Mouse (Mus musculus) macrophage (primary cell): ENCODE results near the gene Hist1h2ab. TPM values are rescaled to one million over a fixed set of nuclear protein-coding genes. Genes with fewer than 3 reads are reported as not detected.
A peak's percentile ranks its signal among the peaks of the same experiment; 100 is the strongest.
"Not testable (repeated sequence)": the region's sequence is repeated elsewhere in the genome, so short reads cannot be mapped to it uniquely, and the experiment has no call there.

Experiments
- H3K27ac ChIP-seq: fragments of 350-480 bp; formaldehyde crosslinking; 2 replicates; pipeline ENCODE4 v1.9.0; 2021
- H3K36me3 ChIP-seq: fragments of 350-480 bp; formaldehyde crosslinking; 2 replicates; pipeline ENCODE4 v1.9.0; 2021; ENCODE audit errors: inconsistent target
- H3K4me3 ChIP-seq: fragments of 350-480 bp; formaldehyde crosslinking; 2 replicates; pipeline ENCODE4 v1.9.0; 2021; ENCODE audit errors: inconsistent target
- H3K79me2 ChIP-seq: fragments of 350-480 bp; formaldehyde crosslinking; 2 replicates; pipeline ENCODE4 v1.9.0; 2021; ENCODE audit errors: inconsistent target
- WGBS: methylation state at CpG from one replicate; pipeline ENCODE4 v1.1.7; 2026; ENCODE audit warnings: inconsistent platforms; ENCODE audit not compliant: missing documents; 5-methylcytosine and 5-hydroxymethylcytosine counted together
- polyA plus RNA-seq: library from polyadenylated mRNA; stranded (reverse); fragments of 250-400 nt; gene quantifications from 3 replicates; pipeline ENCODE4 v1.2.4, GENCODE M21; 2018; ENCODE audit warnings: inconsistent platforms

Gene Hist1h2ab
- polyA plus RNA-seq, 1 experiment from 2014 or later, result not detected

GRCm38 (mm10) chr13:23756790-23757189, 5.9 kb downstream of the Hist1h2ab start, which contains the start of gene Hist1h4b:
Hist1h4b (plus strand) TSS chr13:23757013.
- Histone ChIP-seq H3K27ac (peak within 1 kb of the TSS; percentile 57), H3K36me3 (no peaks in the 10 kb centered on the region), H3K79me2 (no peaks in the 10 kb centered on the region), H3K4me3 (peak within 1 kb of the TSS; percentile 16)
- WGBS, result 2% methylated on average over 11 of the region's 22 CpGs

- Histone ChIP-seq H3K4me3 (peak overlapping the region; percentile 16), H3K36me3 (no peaks in the 10 kb centered on the region), H3K79me2 (no peaks in the 10 kb centered on the region), H3K27ac (peak overlapping the region; percentile 57)
- WGBS, result 5% methylated on average over 12 of the region's 23 CpGs
Observed at GRCm38 (mm10) chr13:23757211-23757773, 6.4 kb downstream of the Hist1h2ab start.

GRCm38 (mm10) chr13:23757921-23758320, 7.0 kb downstream of the Hist1h2ab start:
- Histone ChIP-seq H3K4me3 (no peak overlapping the region; the same call in 1 of the 2 replicates), H3K27ac (no peak overlapping the region)
- WGBS, result 40% methylated on average over 3 of the region's 3 CpGs

GRCm38 (mm10) chr13:23759251-23759771, 8.4 kb downstream of the Hist1h2ab start:
- no peaks in the 10 kb centered on the region for H3K36me3 ChIP-seq
- WGBS, result 89% methylated on average over 3 of the region's 3 CpGs
- H3K79me2 ChIP-seq, result no peaks in the 10 kb centered on the region
- H3K27ac ChIP-seq, result no peak overlapping the region
- H3K4me3 ChIP-seq, result no peak overlapping the region

More at GRCm38 (mm10) chr13:23757921-23758320, 7.0 kb downstream of the Hist1h2ab start:
- Histone ChIP-seq H3K36me3 (no peaks in the 10 kb centered on the region), H3K79me2 (no peaks in the 10 kb centered on the region)

GRCm38 (mm10) chr13:23759916-23760239, 9.0 kb downstream of the Hist1h2ab start:
- peak overlapping the region; percentile 26; the same call in 1 of the 2 replicates for H3K4me3 ChIP-seq
- H3K36me3 ChIP-seq, result no peaks in the 10 kb centered on the region
- 20% methylated on average over 1 of the region's 1 CpGs for WGBS
- H3K27ac ChIP-seq, result peak overlapping the region; percentile 62
- H3K79me2 ChIP-seq, result no peaks in the 10 kb centered on the region

GRCm38 (mm10) chr13:23760240-23760971, 9.5 kb downstream of the Hist1h2ab start:
- WGBS, result 3% methylated on average over 13 of the region's 27 CpGs
- Histone ChIP-seq H3K36me3 (no peaks in the 10 kb centered on the region), H3K79me2 (no peaks in the 10 kb centered on the region), H3K4me3 (peak overlapping the region; percentile 26), H3K27ac (peak overlapping the region; percentile 62)

- Histone ChIP-seq H3K79me2 (no peaks in the 10 kb centered on the region), H3K27ac (peak within 1 kb of the TSS; percentile 62), H3K4me3 (peak within 1 kb of the TSS; percentile 31), H3K36me3 (no peaks in the 10 kb centered on the region)
- WGBS, result under 1% methylated on average over 54 of the region's 72 CpGs
Observed at GRCm38 (mm10) chr13:23760972-23761864, 10.3 kb downstream of the Hist1h2ab start, which contains the start of gene Hist1h4a. Hist1h4a (minus strand) TSS chr13:23761230.

GRCm38 (mm10) chr13:23761871-23762821, 11.2 kb downstream of the Hist1h2ab start, which contains the start of gene Hist1h3a:
Hist1h3a (minus strand) TSS chr13:23762386.
- under 1% methylated on average over 19 of the region's 52 CpGs for WGBS
- peak within 1 kb of the TSS; percentile 70 for H3K27ac ChIP-seq
- peak within 1 kb of the TSS; percentile 32 for H3K4me3 ChIP-seq
- H3K36me3 ChIP-seq, H3K79me2 ChIP-seq: not testable (repeated sequence)

GRCm38 (mm10) chr13:23763242-23763585, 12.3 kb downstream of the Hist1h2ab start:
- Histone ChIP-seq H3K79me2 (no peaks in the 10 kb centered on the region), H3K27ac (peak overlapping the region; percentile 70), H3K36me3 (no peaks in the 10 kb centered on the region), H3K4me3 (peak overlapping the region; percentile 32; the same call in 1 of the 2 replicates)
- WGBS, result under 1% methylated on average over 10 of the region's 10 CpGs

- H3K36me3 ChIP-seq, result no peaks in the 10 kb centered on the region
- no peaks in the 10 kb centered on the region for H3K79me2 ChIP-seq
- peak within 1 kb of the TSS; percentile 70 for H3K27ac ChIP-seq
- WGBS, result 6% methylated on average over 33 of the region's 34 CpGs
- H3K4me3 ChIP-seq, result peak within 1 kb of the TSS; percentile 32
Observed at GRCm38 (mm10) chr13:23763586-23764323, 12.8 kb downstream of the Hist1h2ab start, which contains the start of gene Hist1h1a. Hist1h1a (plus strand) TSS chr13:23763666.

- WGBS, result 64% methylated on average over 12 of the region's 12 CpGs
- Histone ChIP-seq H3K4me3 (peak overlapping the region; percentile 32), H3K27ac (peak overlapping the region; percentile 70), H3K36me3 (no peaks in the 10 kb centered on the region), H3K79me2 (no peaks in the 10 kb centered on the region)
Observed at GRCm38 (mm10) chr13:23764324-23765171, 13.6 kb downstream of the Hist1h2ab start.

GRCm38 (mm10) chr13:23765172-23765513, 14.2 kb downstream of the Hist1h2ab start:
- Histone ChIP-seq H3K36me3 (no peaks in the 10 kb centered on the region), H3K27ac (no peak overlapping the region), H3K4me3 (no peak overlapping the region), H3K79me2 (no peaks in the 10 kb centered on the region)
- 55% methylated on average over 1 of the region's 1 CpGs for WGBS
